Mouse (Mus musculus) cerebellum, postnatal 4 days (tissue): ENCODE data around the gene Stam2.

Experiments used
- DNase-seq, 2 experiments: peaks; one replicate each; pipeline ENCODE4 v3.0.0; 2022; ENCODE audit warnings: low spot score in 2 of 2, mixed read lengths in 1 of 2

Stam2 gene

DNA sequence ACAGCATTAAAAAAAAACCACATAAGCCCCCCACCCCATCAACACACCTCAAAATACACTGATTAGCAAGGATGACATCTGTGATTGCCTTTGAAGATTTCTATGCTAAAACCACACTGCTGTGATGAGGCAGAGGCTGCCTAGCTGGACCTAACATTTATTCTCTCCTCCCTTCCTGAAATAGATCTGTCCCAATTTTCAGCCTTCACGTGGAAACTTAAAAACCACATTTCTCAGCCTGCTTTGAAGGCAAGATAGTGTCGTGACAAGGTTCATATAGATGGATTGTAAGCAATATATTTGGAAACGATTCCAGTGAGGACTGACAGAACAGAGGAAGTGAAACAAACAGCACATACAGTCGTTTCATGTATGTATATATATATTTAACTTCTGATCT lies 87.5 kb downstream of the Stam2 start:
- DNase-seq = no peak

DNA sequence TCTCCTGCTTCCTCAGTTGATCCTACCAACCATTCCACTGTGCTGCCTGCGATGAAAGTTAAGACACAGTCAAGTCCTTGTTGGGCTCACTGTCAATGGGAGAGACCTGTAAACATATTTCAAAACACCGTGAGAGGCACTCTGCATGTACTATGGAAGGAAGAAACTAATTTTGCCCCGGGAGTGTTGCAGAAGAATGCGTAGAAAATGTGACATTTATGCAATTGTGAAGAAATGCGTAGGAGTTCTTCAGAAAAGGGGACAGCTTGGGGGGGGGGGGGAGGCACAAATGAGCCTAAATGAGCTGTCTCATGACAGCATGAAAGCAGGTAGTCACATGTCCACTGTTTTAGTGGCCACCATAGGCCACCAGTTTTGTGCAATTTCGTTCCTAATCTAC lies 90.5 kb downstream of the Stam2 start:
- no peak for DNase-seq

DNA sequence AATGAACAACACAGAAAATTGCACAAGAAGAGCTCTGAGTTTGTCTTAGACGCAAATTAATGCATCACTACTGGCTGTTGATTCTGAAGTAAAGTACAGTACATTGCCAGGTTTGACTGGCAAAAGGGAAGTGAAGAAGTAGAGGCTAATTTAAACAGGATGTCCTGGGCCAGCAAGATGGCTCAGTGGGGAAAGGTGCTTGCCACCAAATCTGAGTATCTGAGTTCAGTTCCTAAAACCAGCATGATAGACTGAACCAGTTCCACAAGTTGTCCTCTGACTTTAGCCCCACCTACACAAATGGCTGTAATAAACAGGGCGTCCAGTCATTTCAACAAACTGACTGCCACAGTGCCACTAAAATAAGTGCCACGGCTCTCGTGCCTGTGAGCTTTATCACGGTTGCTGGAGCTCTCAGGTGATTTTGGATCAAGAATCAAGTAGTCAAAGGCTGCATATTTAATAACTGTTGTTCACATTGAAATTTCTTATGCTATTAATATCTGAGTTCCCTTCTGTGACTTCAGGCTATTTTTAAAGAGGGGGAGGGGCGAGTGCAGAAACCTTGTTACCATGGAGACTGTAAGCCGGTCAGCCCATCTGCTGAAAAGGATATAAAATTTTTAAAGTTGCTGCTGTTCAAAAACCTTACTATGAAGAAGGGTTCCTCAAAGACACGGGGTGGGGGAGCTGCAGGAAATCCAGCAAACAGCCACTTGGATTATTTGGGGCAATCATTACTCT lies 94.7 kb downstream of the Stam2 start:
- no peak for DNase-seq

DNA sequence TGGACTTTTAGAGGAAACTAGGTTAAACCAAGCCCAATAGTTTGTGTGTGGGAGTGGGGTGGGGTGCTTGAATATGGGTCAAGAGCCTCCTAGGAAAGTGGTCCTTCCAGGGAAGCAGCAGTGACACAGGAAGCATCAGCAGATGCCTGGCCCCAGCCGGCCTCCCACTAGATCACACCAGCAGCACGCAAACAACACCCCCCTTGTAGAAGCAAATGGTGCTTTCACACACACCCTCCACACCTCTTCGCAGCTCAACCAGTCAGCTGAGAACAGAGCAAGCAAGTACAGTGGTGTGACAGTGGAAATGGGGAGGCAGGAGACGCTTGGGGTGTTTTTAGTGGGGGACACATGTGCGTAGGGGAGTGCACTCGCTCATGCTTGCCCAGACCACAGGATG lies 98.4 kb downstream of the Stam2 start:
- DNase-seq = no peak
